Mouse (Mus musculus): ENCODE results near the gene Galr2.
"Not testable (repeated sequence)": the region's sequence is repeated elsewhere in the genome, so short reads cannot be mapped to it uniquely, and the experiment has no call there.

Galr2 gene

DNA sequence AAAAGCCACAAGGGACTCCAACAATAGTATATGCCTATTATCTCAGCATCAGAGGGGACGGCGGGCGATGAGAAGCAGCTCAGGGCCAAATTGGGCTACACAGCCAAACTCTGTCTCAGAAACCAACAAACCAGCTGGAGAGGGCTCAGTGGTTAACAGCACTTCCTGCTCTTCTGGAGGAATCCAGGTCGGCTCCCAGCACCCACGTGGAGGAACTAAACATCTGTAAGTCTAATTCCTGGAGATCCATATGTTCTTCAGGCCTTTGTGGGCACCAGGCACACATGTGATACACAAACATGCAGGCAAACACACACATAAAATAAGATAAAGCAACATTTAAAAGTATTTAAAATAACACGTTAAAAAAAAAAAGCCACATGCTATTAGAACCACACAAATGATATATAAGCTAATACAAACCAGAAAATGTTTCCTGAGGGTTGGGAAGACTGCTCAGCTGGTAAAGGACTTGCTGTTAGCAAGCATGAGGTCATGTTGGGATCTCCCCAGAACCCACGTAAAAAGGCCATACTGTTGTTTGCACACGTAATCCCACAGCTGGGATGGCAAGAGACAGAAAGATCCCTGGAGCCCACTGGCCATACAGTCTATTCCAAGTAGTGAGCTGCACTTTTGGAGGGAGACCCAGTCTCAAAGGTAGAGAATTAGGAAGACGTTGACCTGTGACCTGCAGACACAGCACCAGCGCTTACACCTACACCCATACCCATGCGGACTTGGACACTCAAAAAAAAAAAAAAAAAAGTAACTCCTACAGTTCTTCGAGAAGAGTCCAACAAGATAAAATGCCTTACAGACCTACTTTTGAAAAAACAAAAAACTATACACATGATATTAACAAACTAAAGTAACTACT, 7.9 kb upstream of the Galr2 start:
- no peak for DNase-seq (ENCODE audit: low spot score)

DNA sequence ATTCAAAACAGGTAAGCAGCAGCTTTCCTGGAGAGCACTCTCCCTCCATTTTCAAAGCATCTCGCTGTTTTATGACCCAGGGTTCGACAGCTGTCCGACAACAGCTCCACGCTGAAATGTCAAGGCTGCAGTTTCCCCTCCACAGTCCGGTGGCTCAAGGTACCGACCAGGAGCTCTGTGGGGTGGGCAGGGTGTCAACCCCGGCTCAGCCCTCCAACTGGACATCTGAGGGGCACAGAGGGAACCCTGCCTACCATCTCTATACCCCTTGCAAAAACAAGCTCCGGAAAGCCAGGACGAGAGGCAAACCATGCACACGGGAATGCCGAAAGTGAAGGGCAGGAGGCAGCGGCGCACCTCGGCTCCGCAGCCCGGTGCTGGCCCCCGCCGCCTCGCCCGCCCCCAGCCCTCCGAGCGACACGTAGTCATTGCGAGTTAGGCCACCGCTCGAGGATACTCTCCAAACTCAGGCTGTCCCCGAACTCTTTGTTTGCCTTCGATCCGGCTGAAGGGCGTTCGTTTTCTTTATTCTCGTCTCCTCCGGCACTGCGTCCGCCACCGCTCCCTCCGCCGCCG, 7.2 kb upstream of the Galr2 start:
- DNase-seq (ENCODE audit: low spot score), result no peak

DNA sequence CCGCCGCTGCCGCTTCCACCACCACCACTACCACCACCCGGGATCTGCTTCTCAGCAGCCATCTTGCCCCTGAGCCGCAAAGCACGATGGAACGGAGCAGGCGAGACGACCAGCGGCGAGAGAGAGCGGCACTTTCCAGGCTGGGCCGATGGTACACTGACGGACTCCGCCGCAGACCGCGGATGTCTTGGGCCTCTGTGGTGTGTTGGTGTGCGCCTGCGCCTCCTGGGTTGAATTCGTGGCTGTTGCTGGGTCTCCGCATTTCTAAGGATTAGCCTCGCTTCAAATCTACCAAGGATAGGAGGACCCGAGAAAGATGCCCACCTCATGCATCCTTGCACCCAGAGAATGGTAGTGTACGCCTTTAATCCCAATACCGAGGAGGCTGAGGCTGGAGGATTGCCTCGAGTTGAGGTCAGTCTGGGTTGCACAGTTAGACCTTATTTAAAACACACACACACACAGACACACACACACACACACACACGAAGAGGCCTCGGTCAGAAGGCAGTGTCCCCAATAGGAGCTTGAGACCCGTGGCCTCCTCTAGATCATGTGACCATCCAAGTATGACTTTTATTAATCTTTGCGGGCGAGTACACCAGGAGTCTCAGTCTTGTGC, 6.6 kb upstream of the Galr2 start, which contains the start of gene Srp68:
Srp68 (minus strand) TSS at position 173 of the 622 bp plus-strand sequence.
- peak; percentile 90 for DNase-seq (ENCODE audit: low spot score)

DNA sequence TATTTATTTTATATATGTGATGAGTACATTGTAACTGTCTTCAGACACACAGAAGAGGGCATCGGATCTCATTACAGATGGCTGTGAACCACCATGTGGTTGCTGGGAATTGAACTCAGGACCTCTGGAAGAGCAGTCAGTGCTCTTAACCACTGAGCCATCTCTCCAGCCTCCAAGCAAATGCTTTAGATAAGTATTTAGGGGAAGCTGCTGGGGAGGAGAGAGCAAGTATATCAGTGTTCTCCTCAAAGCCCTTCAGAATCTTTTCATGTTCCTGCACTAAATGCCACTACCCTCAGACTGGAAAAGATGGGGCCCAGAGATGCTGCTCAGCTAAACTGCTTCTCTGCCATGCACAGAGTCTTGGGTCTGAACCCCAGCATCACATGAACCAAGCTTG, 3.6 kb upstream of the Galr2 start:
- DNase-seq (ENCODE audit: low spot score), result not testable (repeated sequence)

DNA sequence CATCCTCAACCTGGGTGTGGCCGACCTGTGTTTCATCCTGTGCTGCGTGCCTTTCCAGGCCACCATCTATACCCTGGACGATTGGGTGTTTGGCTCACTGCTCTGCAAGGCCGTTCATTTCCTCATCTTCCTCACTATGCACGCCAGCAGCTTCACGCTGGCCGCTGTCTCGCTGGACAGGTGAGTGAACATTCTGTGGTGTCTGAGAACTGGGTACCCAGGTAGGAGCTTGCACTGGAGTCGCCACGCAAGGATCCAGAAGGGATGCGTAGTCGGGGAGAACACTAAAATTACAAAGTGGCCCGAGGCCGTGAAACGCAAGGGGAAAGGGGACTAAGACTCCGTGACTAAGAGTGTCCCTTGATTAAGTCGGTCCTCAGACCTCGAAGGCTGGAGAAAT, 932 bp downstream of the Galr2 start:
- no peak for DNase-seq (ENCODE audit: low spot score)

DNA sequence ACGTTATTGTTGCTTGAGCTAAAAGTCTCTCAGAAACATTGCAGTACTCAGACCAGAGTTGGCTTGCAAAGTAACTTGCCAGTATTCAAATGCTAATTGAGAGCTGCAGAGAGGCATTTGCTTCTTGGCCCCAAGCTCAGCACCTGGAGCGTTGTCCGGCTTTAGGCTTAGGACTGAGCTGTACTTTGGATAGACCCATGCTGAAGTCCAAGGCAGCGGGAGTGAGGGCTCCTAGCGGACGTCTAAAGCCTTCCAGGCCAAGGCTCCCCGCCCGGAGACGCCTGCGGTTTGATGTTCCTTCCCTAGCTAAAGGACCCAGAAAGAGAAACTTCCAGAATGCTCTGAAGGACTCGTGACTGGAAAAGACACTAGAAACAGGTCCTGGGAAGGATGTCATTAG, 1.4 kb downstream of the Galr2 start:
- DNase-seq (ENCODE audit: low spot score), result no peak

DNA sequence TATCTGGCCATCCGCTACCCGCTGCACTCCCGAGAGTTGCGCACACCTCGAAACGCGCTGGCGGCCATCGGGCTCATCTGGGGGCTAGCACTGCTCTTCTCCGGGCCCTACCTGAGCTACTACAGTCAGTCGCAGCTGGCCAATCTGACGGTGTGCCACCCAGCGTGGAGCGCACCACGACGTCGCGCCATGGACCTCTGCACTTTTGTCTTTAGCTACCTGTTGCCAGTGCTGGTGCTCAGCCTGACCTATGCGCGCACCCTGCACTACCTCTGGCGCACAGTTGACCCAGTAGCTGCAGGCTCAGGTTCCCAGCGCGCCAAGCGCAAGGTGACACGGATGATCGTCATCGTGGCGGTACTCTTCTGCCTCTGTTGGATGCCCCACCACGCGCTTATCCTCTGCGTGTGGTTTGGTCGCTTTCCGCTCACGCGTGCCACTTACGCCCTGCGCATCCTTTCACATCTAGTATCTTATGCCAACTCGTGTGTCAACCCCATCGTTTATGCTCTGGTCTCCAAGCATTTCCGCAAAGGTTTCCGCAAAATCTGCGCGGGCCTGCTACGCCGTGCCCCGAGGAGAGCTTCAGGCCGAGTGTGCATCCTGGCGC, 2.3 kb downstream of the Galr2 start:
- DNase-seq (ENCODE audit: low spot score), result peak; percentile 25

DNA sequence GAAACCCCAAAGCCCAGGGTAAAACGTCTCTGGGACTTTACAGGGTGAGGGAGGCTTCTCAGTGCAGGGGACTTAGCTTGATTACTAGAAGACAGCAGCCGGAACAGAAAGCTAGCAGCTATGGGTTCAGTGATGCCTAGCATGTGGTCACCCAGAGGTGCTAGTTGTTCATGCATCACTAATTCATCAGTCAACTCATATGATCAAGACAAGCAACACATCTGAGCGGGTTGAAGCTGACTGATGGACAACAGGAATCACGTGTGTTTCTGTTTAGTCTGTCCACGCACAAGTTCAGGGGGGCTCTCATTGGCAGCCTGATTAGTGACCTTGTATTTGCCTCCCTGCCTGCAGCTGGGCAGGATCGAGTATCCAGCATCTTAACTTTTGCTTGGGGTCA, 3.2 kb downstream of the Galr2 start:
- no peak for DNase-seq (ENCODE audit: low spot score)

DNA sequence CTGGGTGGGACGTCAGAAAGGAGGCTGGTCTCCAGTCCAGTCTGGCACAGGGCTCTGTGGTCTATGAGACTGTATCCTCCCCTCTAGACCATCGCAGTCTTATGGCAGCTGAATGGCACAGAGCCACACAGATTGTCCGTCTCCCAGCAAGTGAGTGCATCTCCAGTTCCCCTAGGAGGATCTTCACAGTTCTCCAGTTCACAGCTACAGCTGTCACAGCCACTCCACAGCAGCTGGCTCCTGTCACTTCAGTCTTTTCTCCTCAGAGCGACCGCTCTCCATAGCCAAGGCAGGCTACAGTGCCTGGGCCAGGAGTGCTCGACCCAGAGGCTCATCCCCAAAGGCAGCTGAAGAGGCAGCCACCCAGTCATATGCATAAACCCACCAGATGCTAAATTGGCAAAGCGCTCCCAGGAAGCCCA, 5.0 kb downstream of the Galr2 start:
- no peak for DNase-seq (ENCODE audit: low spot score)

DNA sequence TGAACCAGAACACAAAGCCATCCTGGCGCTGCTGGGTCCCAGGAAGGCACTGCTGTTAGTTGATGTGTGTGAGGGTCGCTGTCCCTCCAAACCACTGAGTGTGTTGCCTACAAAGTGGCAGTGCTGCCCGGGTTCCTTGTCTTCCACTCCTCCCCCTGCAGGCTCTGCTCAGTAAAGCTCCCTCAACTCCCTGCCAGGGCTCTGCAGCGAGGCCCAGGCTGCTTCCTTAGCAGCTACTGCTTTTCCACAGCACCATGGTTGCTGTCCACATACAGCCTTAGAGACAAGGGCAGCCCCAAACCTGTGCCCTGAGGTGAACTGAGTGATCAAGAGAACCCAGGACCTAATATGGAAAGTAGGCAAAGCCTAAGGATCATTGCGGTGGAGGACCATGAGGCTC, 6.6 kb downstream of the Galr2 start:
- DNase-seq (ENCODE audit: low spot score), result no peak

DNA sequence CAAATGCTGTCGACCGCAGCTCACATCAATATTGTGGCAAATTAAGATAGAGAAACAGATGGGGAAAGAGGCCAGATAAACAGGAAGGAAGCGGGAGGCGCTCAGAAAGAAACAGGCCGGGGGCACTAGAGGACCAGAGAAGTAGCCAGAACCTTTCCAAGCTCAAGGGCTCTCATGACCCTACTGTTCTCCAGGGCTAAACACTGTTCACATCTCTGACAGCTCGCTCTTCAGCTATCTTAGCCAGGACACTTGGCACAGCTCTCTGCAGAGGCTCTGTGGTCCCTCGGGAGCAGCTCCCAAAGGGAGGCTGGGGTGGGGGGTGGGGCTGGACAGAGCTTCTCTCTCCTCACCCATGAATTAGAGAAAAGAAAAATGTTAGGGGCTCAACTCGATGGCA, 9.8 kb downstream of the Galr2 start:
- no peak for DNase-seq (ENCODE audit: low spot score)

DNA sequence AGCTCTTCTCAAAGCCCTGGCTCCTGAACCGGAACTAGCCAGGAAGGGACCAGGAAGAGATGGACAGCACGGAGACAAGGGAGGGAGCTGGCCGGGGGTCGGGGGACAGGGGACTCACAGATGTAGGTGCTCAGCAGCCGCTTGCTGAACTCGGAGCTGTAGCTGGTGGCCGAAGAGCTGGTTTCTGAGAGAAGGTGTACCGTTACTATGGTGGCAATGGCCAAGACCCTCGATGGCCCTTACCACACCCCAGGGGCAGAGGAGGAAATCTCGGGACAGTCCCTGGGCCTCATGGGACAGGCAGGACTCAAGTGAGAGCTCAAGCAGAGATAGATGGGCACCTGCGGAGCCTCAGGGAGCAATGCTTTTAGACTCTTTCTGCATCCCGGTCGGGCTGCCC, 11.7 kb downstream of the Galr2 start:
- DNase-seq (ENCODE audit: low spot score), result no peak

DNA sequence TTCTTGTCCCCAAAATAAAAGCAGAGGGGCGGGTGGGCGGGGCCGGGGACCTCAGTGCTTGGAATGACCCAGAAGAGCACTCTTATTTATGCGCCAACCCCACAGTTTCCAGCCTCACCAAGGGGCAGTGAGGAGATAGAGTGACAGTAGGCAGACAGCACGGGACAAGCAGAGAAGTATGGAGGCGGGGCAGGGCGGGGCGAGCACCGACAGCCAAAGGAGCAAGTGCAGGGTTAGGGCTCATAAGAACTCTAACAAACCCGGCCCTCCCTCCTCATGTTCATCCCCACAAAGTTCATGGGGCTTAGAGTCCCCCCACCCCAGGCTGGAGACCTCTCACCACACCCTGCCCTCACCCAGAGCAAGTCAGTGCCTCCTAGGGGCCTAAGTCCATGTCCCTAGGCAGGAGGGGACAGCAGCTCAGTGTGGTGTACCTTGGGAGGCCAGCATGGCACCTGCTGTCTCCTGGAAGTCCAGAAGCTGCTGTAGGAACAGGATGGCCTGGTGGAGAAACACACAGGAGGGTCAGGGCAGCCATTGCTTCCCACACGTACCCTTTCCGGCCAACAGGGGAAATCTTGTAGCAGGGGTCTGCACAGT, 12.9 kb downstream of the Galr2 start:
- no peak for DNase-seq (ENCODE audit: low spot score)

DNA sequence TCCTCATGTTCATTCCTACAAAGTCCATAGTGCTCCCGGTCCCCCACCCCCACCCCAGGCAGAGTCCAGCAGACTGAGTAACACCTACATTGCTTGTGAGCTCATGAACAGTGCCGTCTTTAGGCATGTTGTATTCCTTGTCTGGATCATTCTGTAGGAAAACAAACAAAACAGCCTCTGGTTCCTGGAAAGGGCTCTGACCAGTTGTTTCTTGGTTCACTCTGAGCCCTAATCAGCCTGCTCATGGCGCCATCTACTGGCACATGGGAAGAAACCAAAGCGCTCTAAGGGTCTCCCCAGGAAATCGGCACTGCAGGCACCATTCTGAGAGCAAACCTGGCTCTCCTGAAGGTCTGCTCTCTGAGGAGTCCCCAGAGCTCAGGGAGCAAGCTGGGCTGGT, 13.6 kb downstream of the Galr2 start:
- peak; percentile 20 for DNase-seq (ENCODE audit: low spot score)

DNA sequence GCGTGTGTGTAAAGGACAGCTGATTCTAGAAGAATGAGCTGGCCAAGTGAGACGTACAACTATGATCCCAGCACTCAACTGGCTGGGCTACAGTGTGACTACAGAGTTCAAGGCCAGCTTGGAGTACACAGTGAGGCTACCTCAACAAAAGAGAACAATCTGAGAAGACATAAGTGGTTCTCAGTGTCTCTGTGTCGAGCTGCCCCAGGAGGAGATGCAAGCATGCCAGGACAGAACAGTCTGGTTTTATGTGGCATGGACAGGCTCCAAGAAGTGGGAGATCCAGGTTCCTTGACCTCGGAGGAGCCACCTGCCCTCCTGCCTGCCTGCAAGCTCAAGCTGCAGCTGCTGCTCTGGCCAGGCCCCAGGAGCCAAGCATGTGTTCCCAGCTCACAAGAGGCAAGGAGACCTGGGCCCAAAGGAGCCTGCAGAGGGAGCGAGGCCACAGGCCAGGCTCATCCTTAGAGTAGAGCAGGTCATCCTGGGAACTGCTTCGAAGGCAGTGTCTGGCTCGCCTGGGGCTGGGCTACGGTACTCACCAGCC, 15.5 kb downstream of the Galr2 start:
- DNase-seq (ENCODE audit: low spot score), result no peak

DNA sequence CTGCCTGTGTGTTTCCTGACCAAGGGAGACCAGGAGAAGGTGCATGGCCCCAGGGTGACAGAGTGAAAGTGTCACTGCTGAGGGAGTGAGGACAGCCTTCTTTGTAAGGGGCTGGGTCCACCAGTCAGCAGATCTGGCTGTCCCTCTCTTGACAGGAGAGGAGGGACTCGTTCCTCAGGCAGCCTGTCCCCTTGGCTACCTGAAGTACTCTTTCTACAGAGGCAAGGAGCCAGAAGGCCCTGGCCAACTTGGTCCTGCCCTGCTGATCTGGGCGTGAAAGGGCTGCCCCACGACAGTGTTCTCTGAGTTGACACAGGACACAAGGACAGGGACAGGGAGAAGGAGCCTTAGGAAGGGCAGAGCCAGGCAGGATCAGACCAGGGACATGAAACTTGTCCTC, 16.3 kb downstream of the Galr2 start:
- no peak for DNase-seq (ENCODE audit: low spot score)

DNA sequence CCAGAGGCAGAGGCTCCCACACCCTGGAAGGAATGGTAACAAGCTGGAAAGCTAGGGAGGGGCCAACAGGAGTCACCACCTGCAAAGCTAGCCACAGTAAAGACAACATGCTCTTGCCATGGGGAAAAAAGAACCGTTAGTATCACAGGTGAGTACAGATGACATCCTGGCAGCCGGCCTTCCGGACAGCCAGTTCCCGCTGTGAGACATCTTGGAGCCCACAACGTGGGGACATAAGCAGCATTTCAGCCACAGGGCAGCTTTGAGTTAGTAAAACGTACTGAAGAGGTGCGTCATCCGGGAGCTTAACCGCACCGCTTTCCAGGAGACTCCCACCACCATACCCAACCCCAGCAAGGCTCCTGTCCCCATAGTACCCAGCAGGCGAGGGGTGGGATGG, 17.5 kb downstream of the Galr2 start:
- DNase-seq (ENCODE audit: low spot score), result no peak

DNA sequence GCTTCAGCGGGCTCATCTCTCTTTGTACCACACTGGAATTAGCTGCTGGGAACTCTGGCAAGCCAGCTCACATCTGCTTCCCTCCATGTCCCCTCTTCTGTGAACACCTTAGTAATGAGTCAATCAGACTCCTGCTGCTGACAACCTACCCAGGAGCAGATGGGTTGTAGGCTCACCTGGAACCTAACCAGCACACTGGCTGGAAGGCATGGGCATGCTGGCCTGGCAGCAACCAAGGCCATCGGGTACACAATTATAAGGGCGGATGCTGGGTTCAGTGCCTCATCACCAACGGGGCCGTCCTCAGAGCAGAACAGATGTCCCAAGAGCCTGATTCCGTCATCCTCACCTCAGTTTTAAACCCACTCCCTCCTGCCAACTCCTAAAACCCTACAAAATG, 17.9 kb downstream of the Galr2 start:
- DNase-seq (ENCODE audit: low spot score), result no peak

DNA sequence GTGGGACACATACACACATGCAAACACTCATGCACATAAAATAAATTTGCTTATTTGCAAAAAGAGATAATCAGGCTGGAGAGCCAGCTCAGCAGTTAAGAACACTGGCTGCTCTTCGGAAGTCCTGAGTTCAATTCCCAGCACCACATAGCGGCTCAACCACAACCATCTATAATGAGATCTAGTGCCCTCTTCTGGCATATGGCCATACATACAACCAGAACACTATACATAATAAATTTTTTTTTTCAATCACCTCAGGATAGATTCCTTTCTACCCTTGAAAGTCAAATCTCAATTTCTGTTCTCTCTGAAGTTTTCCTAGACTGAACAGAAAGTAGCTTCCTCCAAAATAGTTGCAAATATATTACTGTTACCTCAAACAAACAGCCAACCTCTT, 24.7 kb downstream of the Galr2 start:
- no peak for DNase-seq (ENCODE audit: low spot score)

DNA sequence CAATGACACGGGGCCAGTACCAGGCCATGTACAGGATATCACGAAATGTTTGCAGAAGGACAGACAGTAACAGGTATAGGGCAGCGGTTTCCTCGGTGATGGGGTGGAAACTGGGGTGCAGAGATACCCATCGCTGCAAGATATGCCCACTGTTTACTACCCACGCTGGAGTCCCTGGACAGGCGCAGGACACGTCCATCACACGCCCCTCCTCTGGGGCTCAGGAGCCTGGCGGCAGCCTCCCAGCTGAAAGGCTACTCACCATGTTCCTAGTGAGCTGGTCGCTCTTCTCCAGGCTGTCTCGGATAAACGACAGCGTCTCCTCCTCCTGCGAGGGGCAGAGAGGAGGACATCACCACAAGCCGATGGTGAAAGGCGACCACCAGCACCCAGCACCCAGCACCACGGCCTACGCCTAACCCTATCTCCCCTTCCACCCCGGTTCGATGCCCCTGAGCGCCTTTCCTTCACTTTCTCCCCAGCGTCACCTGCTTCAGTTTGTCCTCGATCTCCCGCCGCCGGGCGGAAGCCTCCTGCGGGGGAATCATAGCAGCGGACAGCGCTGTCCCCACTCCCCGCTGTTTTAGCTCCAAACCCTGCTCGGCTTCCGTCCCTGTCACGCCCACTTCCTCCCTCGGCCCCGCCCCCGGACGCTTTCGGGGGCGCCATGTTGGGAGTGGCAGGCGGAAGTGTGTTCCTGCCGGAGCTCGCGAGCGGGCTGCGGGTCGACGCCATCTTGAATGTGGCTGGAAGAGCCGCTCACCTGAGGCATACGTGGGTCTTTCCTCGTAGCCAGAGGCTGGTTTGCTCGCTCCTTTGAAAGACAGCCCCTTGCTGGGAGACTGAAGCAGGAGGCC, 25.6 kb downstream of the Galr2 start:
- peak; percentile 92 for DNase-seq (ENCODE audit: low spot score)

DNA sequence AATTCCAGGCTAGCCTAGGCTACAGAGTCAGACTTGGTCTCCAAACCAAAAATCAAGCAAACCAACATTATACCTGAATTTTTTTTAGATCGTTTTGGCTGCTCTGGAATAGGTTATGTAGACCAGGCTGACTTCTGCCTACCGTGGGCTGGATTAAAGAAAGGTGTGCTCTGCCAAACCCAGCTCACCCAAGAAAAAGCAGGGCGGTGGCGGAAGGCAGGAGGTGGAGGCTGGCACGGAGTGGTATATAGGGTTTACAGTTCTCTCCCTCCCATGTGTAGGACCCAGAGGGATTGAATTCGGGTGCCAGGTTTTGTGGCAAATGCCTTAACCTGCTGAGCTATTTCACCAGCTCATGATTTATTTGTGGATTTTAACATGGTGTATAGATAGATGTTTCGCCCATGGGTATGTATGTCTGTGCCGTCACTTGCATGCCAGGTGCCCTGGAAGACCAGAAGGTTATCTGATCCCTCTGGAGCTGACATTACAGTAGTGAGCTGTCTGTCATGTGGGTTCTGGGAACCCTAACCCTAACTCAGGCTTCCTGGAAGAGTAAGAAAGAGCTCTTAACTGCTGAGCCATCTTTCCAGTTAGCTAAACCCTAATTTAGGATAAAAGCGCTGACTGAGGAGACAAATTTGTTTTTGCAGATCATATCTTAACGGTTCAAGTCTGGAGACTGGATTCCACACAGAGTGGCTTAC, 26.4 kb downstream of the Galr2 start, which contains the start of gene Exoc7:
Exoc7 (minus strand) TSS at position 215 of the 707 bp plus-strand sequence.
- no peak for DNase-seq (ENCODE audit: low spot score)
